In the genomic region with DNA sequence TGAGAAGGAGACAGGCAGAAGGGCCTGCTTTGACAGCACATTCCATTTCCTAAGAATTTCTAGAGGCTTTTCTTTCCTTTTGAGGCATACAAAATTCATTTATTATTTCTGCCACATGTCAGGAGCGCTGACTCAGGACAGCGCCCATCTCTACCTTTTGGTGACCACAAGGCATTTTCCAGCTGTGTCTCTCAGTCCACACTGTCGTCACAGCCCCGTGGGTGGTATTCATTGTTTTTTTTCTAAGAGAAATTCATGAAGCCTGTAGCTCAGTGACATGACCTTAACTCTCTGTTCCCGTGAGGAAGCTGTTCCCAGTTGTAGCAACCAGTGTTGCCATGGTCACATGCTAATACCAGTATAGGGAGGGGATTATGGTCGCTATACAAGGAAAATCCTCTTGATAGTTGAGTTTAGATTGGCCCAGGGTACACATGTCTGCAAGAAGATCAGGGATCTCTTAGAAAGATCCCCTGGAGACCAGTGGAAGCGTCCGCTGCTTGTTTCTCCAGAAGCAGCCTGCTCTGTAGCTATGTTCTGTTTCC, we compare ENCODE assay signal across 23 mouse cellular contexts.
DNase-seq lines count a peak whose midpoint lies in the region; ATAC-seq and TF ChIP-seq lines count a peak whose summit lies in the region.
"Had no signal": no experiment of that assay in that cellular context is flagged by ENCODE, and none has a peak within 500 bp of the region (broad histone marks: within the 10 kb centered on the region; RNA-seq: fewer than 3 reads in every experiment).

No protein-coding gene starts in this region.

- peak; percentile 17 for DNase-seq in forebrain, embryonic 14.5 days (ENCODE audit: low spot score)
- DNase-seq in kidney, postnatal 0 days (ENCODE audit: low spot score), result peak; percentile 7
- no peak for DNase-seq in kidney, postnatal 25 days
- DNase-seq in mesoderm, embryonic 11.5 days (ENCODE audit: low read depth, low spot score), result peak; percentile 30
- DNase-seq in thymus, postnatal 0 days (ENCODE audit: low spot score), result no peak
- DNase-seq in right cerebral cortex, adult 18-20 months, result no peak
- DNase-seq: adrenal gland, adult 8-10 months; cerebellum, adult 18-20 months; cerebellum, postnatal 14 days; gastrocnemius, postnatal 36 days; kidney, adult 9 months; kidney, postnatal 36 days; layer of hippocampus, postnatal 36 days; liver, postnatal 0 days; lung, postnatal 10 days; thymus, postnatal 25 days had no signal

- no peak overlapping the region for H3K4me3 ChIP-seq in forebrain, embryonic 14.5 days (ENCODE audit: low read depth, low read length)
- no peak overlapping the region for H3K4me3 ChIP-seq in forebrain, embryonic 15.5 days
- no peak overlapping the region for H3K4me3 ChIP-seq in kidney, postnatal 0 days (replicated peaks; ENCODE audit: low read depth, low read length)
- no peak overlapping the region for H3K4me3 ChIP-seq in midbrain, embryonic 15.5 days
- H3K4me3 ChIP-seq: hindbrain, embryonic 13.5 days; limb, embryonic 12.5 days had no signal

- H3K36me3 ChIP-seq in forebrain, embryonic 14.5 days (ENCODE audit: control insufficient read depth, insufficient read depth, low read length), result no peaks in the 10 kb centered on the region
- no peaks in the 10 kb centered on the region for H3K36me3 ChIP-seq in forebrain, embryonic 15.5 days
- H3K36me3 ChIP-seq in kidney, postnatal 0 days (ENCODE audit: insufficient read depth, low read length), result 0 out of 2 replicates have a peak, but pooled peaks cover 15% of the 10 kb centered on the region
- H3K36me3 ChIP-seq in midbrain, embryonic 15.5 days (replicated peaks), result no peaks in the 10 kb centered on the region

- H3K4me1 ChIP-seq in forebrain, embryonic 14.5 days (ENCODE audit: control insufficient read depth, insufficient read depth, low read length), result no peaks in the 10 kb centered on the region
- H3K4me1 ChIP-seq in forebrain, embryonic 15.5 days, result peaks cover 3% of the 10 kb centered on the region; the same call in 1 of the 2 replicates
- no peaks in the 10 kb centered on the region for H3K4me1 ChIP-seq in kidney, postnatal 0 days (replicated peaks; ENCODE audit: insufficient read depth, low read length)
- H3K4me1 ChIP-seq in midbrain, embryonic 15.5 days, result peaks cover 15% of the 10 kb centered on the region

- H3K9me3 ChIP-seq in forebrain, embryonic 14.5 days (replicated peaks; ENCODE audit: control insufficient read depth, low read length), result no peaks in the 10 kb centered on the region
- no peaks in the 10 kb centered on the region for H3K9me3 ChIP-seq in forebrain, embryonic 15.5 days
- no peaks in the 10 kb centered on the region for H3K9me3 ChIP-seq in kidney, postnatal 0 days (replicated peaks; ENCODE audit: low read length)
- no peaks in the 10 kb centered on the region for H3K9me3 ChIP-seq in midbrain, embryonic 15.5 days
- H3K9me3 ChIP-seq: hindbrain, embryonic 13.5 days; limb, embryonic 12.5 days had no signal

- H3K27ac ChIP-seq in forebrain, embryonic 14.5 days (ENCODE audit: low read depth, low read length), result no peak overlapping the region
- no peak overlapping the region for H3K27ac ChIP-seq in forebrain, embryonic 15.5 days (replicated peaks)
- H3K27ac ChIP-seq in kidney, postnatal 0 days, result no peak overlapping the region
- H3K27ac ChIP-seq in midbrain, embryonic 15.5 days, result no peak overlapping the region
- H3K27ac ChIP-seq: hindbrain, embryonic 13.5 days; limb, embryonic 12.5 days had no signal

- WGBS in forebrain, embryonic 14.5 days, result 51% methylated on average over 8 of the region's 8 CpGs
- 47% methylated on average over 8 of the region's 8 CpGs for WGBS in forebrain, embryonic 15.5 days
- 61% methylated on average over 8 of the region's 8 CpGs for WGBS in kidney, postnatal 0 days
- WGBS in midbrain, embryonic 15.5 days, result 26% methylated on average over 8 of the region's 8 CpGs

- H3K27me3 ChIP-seq in forebrain, embryonic 14.5 days (replicated peaks; ENCODE audit: control insufficient read depth, insufficient read depth, low read length), result no peaks in the 10 kb centered on the region
- no peaks in the 10 kb centered on the region for H3K27me3 ChIP-seq in forebrain, embryonic 15.5 days
- H3K27me3 ChIP-seq in kidney, postnatal 0 days (ENCODE audit: insufficient read depth, low read length), result no peaks in the 10 kb centered on the region
- no peaks in the 10 kb centered on the region for H3K27me3 ChIP-seq in midbrain, embryonic 15.5 days (replicated peaks)
- H3K27me3 ChIP-seq: hindbrain, embryonic 13.5 days; limb, embryonic 12.5 days had no signal

- no peak overlapping the region for H3K4me2 ChIP-seq in forebrain, embryonic 14.5 days (ENCODE audit: low read length)
- no peak overlapping the region for H3K4me2 ChIP-seq in forebrain, embryonic 15.5 days (replicated peaks)
- H3K4me2 ChIP-seq in kidney, postnatal 0 days (ENCODE audit: low read length), result no peak overlapping the region
- H3K4me2 ChIP-seq in midbrain, embryonic 15.5 days, result no peak overlapping the region
- H3K4me2 ChIP-seq: hindbrain, embryonic 13.5 days; limb, embryonic 12.5 days; liver, embryonic 11.5 days had no signal

- no peak overlapping the region for H3K9ac ChIP-seq in forebrain, embryonic 14.5 days (ENCODE audit: low read length)
- H3K9ac ChIP-seq in forebrain, embryonic 15.5 days (replicated peaks), result no peak overlapping the region
- no peak overlapping the region for H3K9ac ChIP-seq in kidney, postnatal 0 days (ENCODE audit: low read depth, low read length)
- H3K9ac ChIP-seq in midbrain, embryonic 15.5 days, result no peak overlapping the region
- H3K9ac ChIP-seq: hindbrain, embryonic 13.5 days; limb, embryonic 12.5 days; liver, postnatal 0 days had no signal

- TF ChIP-seq CTCF in kidney, postnatal 0 days (IDR thresholded peaks at IDR 0.05; ENCODE audit: low read depth), result no peak

- ATAC-seq in forebrain, embryonic 14.5 days, result no peak; the same call in 1 of the 2 replicates
- ATAC-seq in forebrain, embryonic 15.5 days (replicated peaks), result no peak
- no peak for ATAC-seq in kidney, postnatal 0 days (replicated peaks; ENCODE audit: low FRiP score, low read depth)
- ATAC-seq in midbrain, embryonic 15.5 days (replicated peaks), result 0 out of 2 replicates have a peak, but pooled peaks have one; percentile 14
- ATAC-seq: activated CD4-positive, CD25-positive, alpha-beta regulatory T cell, adult 4 months; intestine, embryonic 16.5 days; liver, postnatal 0 days had no signal

Comparison
In these comparisons a context has a peak if more than half of its experiments do, and no peak if none do; other contexts are left out.
1. DNase-seq: peak in forebrain, embryonic 14.5 days (single experiment), kidney, postnatal 0 days (single experiment) and mesoderm, embryonic 11.5 days (single experiment); none in kidney, postnatal 25 days (0 of 2), thymus, postnatal 0 days (single experiment) and right cerebral cortex, adult 18-20 months (single experiment).